Mouse (Mus musculus) bone marrow, adult 2 months (tissue): ENCODE results near the gene Irx6.

ENCODE experiments used
- CTCF ChIP-seq: fragments of 200-500 bp; IDR thresholded peaks from 2 replicates; pipeline ENCODE4 v1.5.1; 2011; ENCODE audit warnings: low read length, control low read depth; ENCODE audit not compliant: control insufficient read depth, insufficient read depth
- POLR2A ChIP-seq: fragments of 200-500 bp; IDR thresholded peaks from 2 replicates; pipeline ENCODE4 v1.6.1; 2011; ENCODE audit warnings: low read depth, mild to moderate bottlenecking, control low read depth, low read length, borderline replicate concordance; ENCODE audit not compliant: control insufficient read depth

DNA sequence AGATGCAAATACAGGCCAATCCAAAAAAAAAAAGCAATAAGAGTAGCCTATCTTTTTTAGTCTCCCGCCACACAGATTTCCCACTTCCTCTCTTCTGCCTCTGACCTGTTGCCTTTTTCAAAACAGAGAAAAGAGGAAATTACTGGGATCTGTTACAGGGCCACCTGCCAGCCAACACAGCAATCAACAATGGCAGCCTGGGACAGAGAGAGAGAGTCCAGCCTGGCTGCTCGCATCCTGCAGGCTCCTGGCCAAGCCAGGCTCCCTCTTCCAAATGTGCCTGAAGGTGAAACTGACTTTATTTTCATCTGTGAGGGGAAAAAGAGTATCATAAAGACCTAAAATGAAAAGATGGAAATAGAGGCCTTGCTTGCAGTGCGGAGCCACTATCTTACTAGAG lies 29.3 kb downstream of the Irx6 start:
- no peak for TF ChIP-seq POLR2A
- no peak for TF ChIP-seq CTCF
